Mouse (Mus musculus): ENCODE results near the gene Bmp8a. TPM values are rescaled to one million over a fixed set of nuclear protein-coding genes. Genes with fewer than 3 reads are reported as not detected.
"Not testable (repeated sequence)": the region's sequence is repeated elsewhere in the genome, so short reads cannot be mapped to it uniquely, and the experiment has no call there.

The Bmp8a gene
- polyA plus RNA-seq, 1 experiment: 0.14 TPM

DNA sequence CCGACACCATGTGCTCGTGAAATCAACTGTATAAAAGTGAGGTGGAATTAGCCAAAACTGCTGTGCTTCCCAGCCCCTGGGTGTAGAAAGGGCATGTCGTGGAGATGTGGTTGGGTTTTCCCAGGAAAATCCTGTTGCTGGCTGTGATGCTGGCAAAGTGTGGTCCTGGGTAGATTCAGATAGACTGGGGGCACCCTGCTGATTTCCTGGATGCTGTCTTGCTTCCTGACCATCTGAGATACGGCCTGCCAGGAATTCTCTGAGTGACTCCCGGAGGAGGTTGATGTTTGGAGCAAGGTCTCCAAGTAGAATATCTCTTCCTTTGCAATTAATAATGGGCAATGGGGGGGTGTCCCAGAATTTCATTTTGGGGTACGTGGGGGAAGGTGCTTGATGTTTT lies 14.1 kb downstream of the Bmp8a start:
- TF ChIP-seq MYOD1 (IDR thresholded peaks at IDR 0.05; ENCODE audit: control insufficient read depth, insufficient read length, low read depth) (no peak), MAX (IDR thresholded peaks at IDR 0.05) (no peak), CEBPB (IDR thresholded peaks at IDR 0.05; ENCODE audit: low read depth) (no peak), CTCF (IDR thresholded peaks at IDR 0.05; ENCODE audit: control insufficient read depth, insufficient read depth, insufficient read length) (no peak), FOSL1 (IDR thresholded peaks at IDR 0.05; ENCODE audit: insufficient read depth, low read length, poor library complexity, severe bottlenecking) (no peak), MYOG (IDR thresholded peaks at IDR 0.05; ENCODE audit: control insufficient read depth, extremely low read depth, insufficient read length) (no peak), USF1 (IDR thresholded peaks at IDR 0.05; ENCODE audit: low read depth) (no peak)
- H3ac ChIP-seq (ENCODE audit: control insufficient read depth, insufficient read length, low read depth): no peak overlapping the region

DNA sequence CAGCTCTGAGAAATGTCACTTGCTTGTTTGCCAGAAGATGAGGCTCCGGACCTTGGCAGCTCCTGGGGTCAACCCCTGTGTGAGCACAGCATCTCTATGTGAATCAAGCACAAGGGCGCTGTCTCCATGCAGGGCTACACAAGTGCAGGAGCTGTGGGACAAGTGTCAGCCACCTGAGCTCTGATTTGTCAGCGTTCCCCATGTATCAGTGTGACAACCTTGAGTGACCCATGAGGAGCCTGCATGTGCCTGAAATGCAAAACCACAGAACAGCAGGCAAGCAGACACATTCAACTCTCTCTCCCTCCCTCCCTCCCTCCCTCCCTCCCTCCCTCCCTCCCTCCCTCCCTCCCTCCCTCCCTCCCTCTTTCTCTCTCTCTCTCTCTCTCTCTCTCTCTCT lies 15.4 kb downstream of the Bmp8a start:
- H3K79me2 ChIP-seq (ENCODE audit: control insufficient read depth, insufficient read depth): no peaks in the 10 kb centered on the region
- no peaks in the 10 kb centered on the region for H3K36me3 ChIP-seq (ENCODE audit: control insufficient read depth, insufficient read depth)
- H3K79me3 ChIP-seq (ENCODE audit: low read depth): no peaks in the 10 kb centered on the region
- TF ChIP-seq MAX (IDR thresholded peaks at IDR 0.05): no peak
- TF ChIP-seq FOSL1 (IDR thresholded peaks at IDR 0.05; ENCODE audit: insufficient read depth, low read length, poor library complexity, severe bottlenecking): no peak
- no peak for TF ChIP-seq CEBPB (IDR thresholded peaks at IDR 0.05; ENCODE audit: low read depth)
- no peak for TF ChIP-seq USF1 (IDR thresholded peaks at IDR 0.05; ENCODE audit: low read depth)
- TF ChIP-seq MYOG (IDR thresholded peaks at IDR 0.05; ENCODE audit: control insufficient read depth, extremely low read depth, insufficient read length): no peak
- no peak for TF ChIP-seq CTCF (IDR thresholded peaks at IDR 0.05; ENCODE audit: control insufficient read depth, insufficient read depth, insufficient read length)
- no peak for TF ChIP-seq MYOD1 (IDR thresholded peaks at IDR 0.05; ENCODE audit: control insufficient read depth, insufficient read length, low read depth)
- no peaks in the 10 kb centered on the region for H3K27me3 ChIP-seq (ENCODE audit: control insufficient read depth, insufficient read depth, insufficient read length)
- no peak overlapping the region for H3K4me3 ChIP-seq (ENCODE audit: insufficient read depth, poor library complexity, severe bottlenecking)
- H3ac ChIP-seq (ENCODE audit: control insufficient read depth, insufficient read length, low read depth): no peak overlapping the region

More for the DNA sequence above, 14.1 kb downstream of the Bmp8a start:
- no peaks in the 10 kb centered on the region for H3K79me2 ChIP-seq (ENCODE audit: control insufficient read depth, insufficient read depth)
- H3K27me3 ChIP-seq (ENCODE audit: control insufficient read depth, insufficient read depth, insufficient read length): no peaks in the 10 kb centered on the region
- no peaks in the 10 kb centered on the region for H3K79me3 ChIP-seq (ENCODE audit: low read depth)
- H3K36me3 ChIP-seq (ENCODE audit: control insufficient read depth, insufficient read depth): no peaks in the 10 kb centered on the region
- no peak overlapping the region for H3K4me3 ChIP-seq (ENCODE audit: insufficient read depth, poor library complexity, severe bottlenecking)

DNA sequence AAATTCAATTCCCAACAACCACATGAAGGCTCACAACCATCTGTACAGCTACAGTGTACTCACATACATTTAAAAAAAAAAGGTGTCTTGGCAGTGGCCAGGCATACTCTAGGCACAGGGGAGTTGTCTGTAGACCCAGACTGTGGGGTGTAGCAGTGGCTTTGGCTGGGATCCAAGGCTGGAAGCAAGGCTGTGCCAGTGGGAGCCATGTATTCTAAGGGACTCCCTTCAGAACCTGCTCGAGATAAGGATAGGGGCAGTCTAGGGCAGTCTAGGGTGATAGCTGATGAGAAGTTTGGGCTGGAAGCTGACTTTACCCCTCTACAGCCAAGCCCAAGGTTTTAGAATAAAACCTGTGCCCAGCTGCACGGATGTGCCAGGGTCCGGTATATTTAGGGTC lies 17.0 kb downstream of the Bmp8a start:
- Histone ChIP-seq H3K79me3 (ENCODE audit: low read depth) (no peaks in the 10 kb centered on the region), H3K36me3 (ENCODE audit: control insufficient read depth, insufficient read depth) (no peaks in the 10 kb centered on the region), H3ac (ENCODE audit: control insufficient read depth, insufficient read length, low read depth) (no peak overlapping the region), H3K79me2 (ENCODE audit: control insufficient read depth, insufficient read depth) (no peaks in the 10 kb centered on the region), H3K4me3 (ENCODE audit: insufficient read depth, poor library complexity, severe bottlenecking) (no peak overlapping the region), H3K27me3 (ENCODE audit: control insufficient read depth, insufficient read depth, insufficient read length) (no peaks in the 10 kb centered on the region)
- TF ChIP-seq MYOD1 (IDR thresholded peaks at IDR 0.05; ENCODE audit: control insufficient read depth, insufficient read length, low read depth): no peak

DNA sequence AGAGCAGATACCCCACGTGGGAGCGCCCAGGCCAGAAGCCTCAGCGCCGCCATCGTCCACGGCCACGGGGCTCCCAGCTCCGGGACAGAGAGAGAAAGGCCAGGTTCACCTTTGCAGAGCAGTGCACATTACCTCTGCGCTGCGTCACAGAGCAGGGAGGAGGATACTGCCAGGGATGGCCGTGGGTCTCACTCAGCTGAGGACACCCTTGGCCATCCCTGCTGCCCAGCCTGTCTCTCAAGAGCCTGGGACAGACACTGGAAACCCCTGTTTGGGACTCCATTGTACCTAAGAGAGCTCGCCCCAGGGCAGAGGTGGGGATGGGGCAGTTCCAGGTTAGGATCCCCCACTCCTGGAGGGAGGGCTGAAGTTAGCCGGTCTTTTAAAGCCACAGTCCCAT lies 19.5 kb downstream of the Bmp8a start, which contains the start of gene Oxct2a:
TSS of gene Oxct2a (minus strand) at position 101 of the 400 bp plus-strand sequence.
- Histone ChIP-seq H3K36me3 (ENCODE audit: control insufficient read depth, insufficient read depth) (no peaks in the 10 kb centered on the region), H3K79me3 (ENCODE audit: low read depth) (no peaks in the 10 kb centered on the region), H3K27me3 (ENCODE audit: control insufficient read depth, insufficient read depth, insufficient read length) (no peaks in the 10 kb centered on the region), H3ac (ENCODE audit: control insufficient read depth, insufficient read length, low read depth) (no peak within 1 kb of the TSS), H3K79me2 (ENCODE audit: control insufficient read depth, insufficient read depth) (no peaks in the 10 kb centered on the region), H3K4me3 (ENCODE audit: insufficient read depth, poor library complexity, severe bottlenecking) (no peak within 1 kb of the TSS)
- no peak for TF ChIP-seq FOSL1 (IDR thresholded peaks at IDR 0.05; ENCODE audit: insufficient read depth, low read length, poor library complexity, severe bottlenecking)
- no peak for TF ChIP-seq CTCF (IDR thresholded peaks at IDR 0.05; ENCODE audit: control insufficient read depth, insufficient read depth, insufficient read length)
- no peak for TF ChIP-seq MYOG (IDR thresholded peaks at IDR 0.05; ENCODE audit: control insufficient read depth, extremely low read depth, insufficient read length)
- TF ChIP-seq MAX (IDR thresholded peaks at IDR 0.05): no peak
- TF ChIP-seq MYOD1 (IDR thresholded peaks at IDR 0.05; ENCODE audit: control insufficient read depth, insufficient read length, low read depth): no peak
- no peak for TF ChIP-seq CEBPB (IDR thresholded peaks at IDR 0.05; ENCODE audit: low read depth)
- no peak for TF ChIP-seq USF1 (IDR thresholded peaks at IDR 0.05; ENCODE audit: low read depth)

DNA sequence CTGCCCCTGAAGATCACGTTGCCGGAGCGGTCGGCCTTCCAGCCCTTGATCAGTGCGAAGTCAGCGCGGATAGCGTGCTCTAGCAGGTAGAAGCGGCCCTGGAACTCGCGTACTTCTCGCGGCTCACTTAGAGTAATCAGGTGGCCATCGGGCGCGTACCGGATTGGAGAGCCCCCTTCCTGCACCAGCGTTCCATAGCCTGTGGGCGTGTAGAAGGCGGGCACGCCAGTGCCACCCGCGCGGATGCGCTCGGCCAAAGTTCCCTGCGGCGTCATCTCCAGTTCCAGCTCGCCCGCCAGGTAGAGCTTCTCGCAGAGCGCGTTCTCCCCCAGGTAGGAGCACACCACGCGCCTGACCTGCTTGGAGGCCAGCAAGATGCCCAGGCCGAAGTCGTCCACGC lies 20.1 kb downstream of the Bmp8a start:
- not testable (repeated sequence) for H3K79me3 ChIP-seq (ENCODE audit: low read depth); H3K4me3 ChIP-seq (ENCODE audit: insufficient read depth, poor library complexity, severe bottlenecking); H3K36me3 ChIP-seq (ENCODE audit: control insufficient read depth, insufficient read depth); H3K27me3 ChIP-seq (ENCODE audit: control insufficient read depth, insufficient read depth, insufficient read length); H3ac ChIP-seq (ENCODE audit: control insufficient read depth, insufficient read length, low read depth); H3K79me2 ChIP-seq (ENCODE audit: control insufficient read depth, insufficient read depth)

DNA sequence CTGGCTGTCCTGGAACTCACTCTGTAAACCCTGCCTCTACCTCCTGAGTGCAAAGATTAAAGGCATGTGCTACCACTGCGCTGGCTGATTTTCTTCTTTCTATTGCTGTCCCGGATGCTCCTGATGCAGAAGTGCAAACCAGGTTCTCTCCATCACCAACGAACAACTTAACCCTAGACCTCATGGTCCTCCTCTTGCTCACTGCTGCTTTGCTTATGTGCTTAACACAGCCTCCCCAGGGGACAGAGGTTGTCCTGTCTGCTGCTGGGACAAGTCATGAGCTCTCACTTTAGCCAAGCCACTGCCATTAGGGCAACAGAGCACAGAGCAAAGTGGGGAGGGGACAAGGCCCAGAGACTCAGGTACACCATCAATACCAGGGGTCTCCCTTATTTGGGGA lies 28.6 kb downstream of the Bmp8a start:
- TF ChIP-seq CTCF (IDR thresholded peaks at IDR 0.05; ENCODE audit: control insufficient read depth, insufficient read depth, insufficient read length): no peak
- TF ChIP-seq MYOG (IDR thresholded peaks at IDR 0.05; ENCODE audit: control insufficient read depth, extremely low read depth, insufficient read length): no peak
- no peak for TF ChIP-seq MAX (IDR thresholded peaks at IDR 0.05)
- TF ChIP-seq MYOD1 (IDR thresholded peaks at IDR 0.05; ENCODE audit: control insufficient read depth, insufficient read length, low read depth): no peak
- no peak for TF ChIP-seq USF1 (IDR thresholded peaks at IDR 0.05; ENCODE audit: low read depth)
- no peaks in the 10 kb centered on the region for H3K79me3 ChIP-seq (ENCODE audit: low read depth)

More for the DNA sequence above, 28.6 kb downstream of the Bmp8a start:
- no peaks in the 10 kb centered on the region for H3K36me3 ChIP-seq (ENCODE audit: control insufficient read depth, insufficient read depth)
- no peaks in the 10 kb centered on the region for H3K79me2 ChIP-seq (ENCODE audit: control insufficient read depth, insufficient read depth)
- no peaks in the 10 kb centered on the region for H3K27me3 ChIP-seq (ENCODE audit: control insufficient read depth, insufficient read depth, insufficient read length)
- no peak overlapping the region for H3ac ChIP-seq (ENCODE audit: control insufficient read depth, insufficient read length, low read depth)
- no peak overlapping the region for H3K4me3 ChIP-seq (ENCODE audit: insufficient read depth, poor library complexity, severe bottlenecking)

Data from C2C12 (cell line).